Mouse (Mus musculus) C2C12 (cell line): Measurements from ENCODE around the gene Hdac10.

Experiments
- CEBPB ChIP-seq: IDR thresholded peaks from one replicate; pipeline ENCODE4 v1.6.1; 2011; ENCODE audit warnings: low read depth, mild to moderate bottlenecking, control low read depth, moderate library complexity
- CTCF ChIP-seq: IDR thresholded peaks from one replicate; pipeline ENCODE4 v1.5.1; 2011; ENCODE audit not compliant: control insufficient read depth, insufficient read depth, insufficient read length
- MAX ChIP-seq: IDR thresholded peaks from one replicate; pipeline ENCODE4 v1.6.1; 2011; ENCODE audit warnings: mild to moderate bottlenecking, control low read depth
- MYOD1 ChIP-seq: IDR thresholded peaks from one replicate; pipeline ENCODE4 v1.6.1; 2011; ENCODE audit warnings: low read depth; ENCODE audit not compliant: control insufficient read depth, insufficient read length
- MYOG ChIP-seq: IDR thresholded peaks from one replicate; pipeline ENCODE4 v1.6.1; 2011; ENCODE audit not compliant: control insufficient read depth, insufficient read length; ENCODE audit errors: extremely low read depth
- USF1 ChIP-seq: IDR thresholded peaks from one replicate; pipeline ENCODE4 v1.6.1; 2011; ENCODE audit warnings: low read depth, mild to moderate bottlenecking, control low read depth, moderate library complexity

DNA sequence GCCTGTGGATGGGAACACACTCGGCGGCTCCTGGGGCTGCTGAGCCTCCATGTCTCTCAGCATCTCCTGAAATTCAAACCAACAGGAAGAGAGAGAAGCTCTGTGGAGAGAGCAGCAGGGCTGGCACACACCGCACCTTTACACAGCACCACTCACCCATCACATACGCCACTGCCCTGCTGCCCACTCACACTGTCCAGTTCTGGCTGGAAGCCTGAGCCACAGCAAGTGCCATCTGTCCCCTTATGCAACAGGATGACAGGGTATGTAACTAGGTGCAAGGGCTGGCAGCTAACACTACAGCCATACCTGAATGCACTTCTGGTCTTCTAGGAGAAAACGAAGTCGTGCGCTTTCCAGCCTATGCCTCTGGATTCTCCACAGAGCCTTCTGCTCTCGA is 24.1 kb downstream of the Hdac10 start:
- TF ChIP-seq USF1 (no peak), CTCF (no peak), CEBPB (no peak), MYOD1 (no peak), MYOG (no peak), MAX (no peak)
